Mouse (Mus musculus) limb, embryonic 10.5 days (tissue): ENCODE measurements around the gene Zfp410. TPM values are rescaled to one million over a fixed set of nuclear protein-coding genes. Genes with fewer than 3 reads are reported as not detected.

Experiments
- DNase-seq: peaks from one replicate; pipeline ENCODE4 v3.0.0-alpha.2; 2017; ENCODE audit warnings: low spot score
- H3K27ac ChIP-seq: fragments of 300-500 bp; sonication (generic); 2 replicates; pipeline ENCODE4 v1.5.1; 2016; ENCODE audit warnings: mild to moderate bottlenecking
- H3K27me3 ChIP-seq: fragments of 300-500 bp; sonication (generic); 2 replicates; pipeline ENCODE4 v1.6.1; 2016; ENCODE audit warnings: low read depth, mild to moderate bottlenecking; ENCODE audit not compliant: poor library complexity, severe bottlenecking
- H3K36me3 ChIP-seq: fragments of 300-500 bp; sonication (generic); 2 replicates; pipeline ENCODE4 v1.6.1; 2016; ENCODE audit warnings: mild to moderate bottlenecking, moderate library complexity
- H3K4me1 ChIP-seq: fragments of 300-500 bp; sonication (generic); 2 replicates; pipeline ENCODE4 v1.6.1; 2016
- H3K4me3 ChIP-seq: fragments of 300-500 bp; sonication (generic); 2 replicates; pipeline ENCODE4 v1.5.1; 2016; ENCODE audit warnings: mild to moderate bottlenecking, moderate library complexity
- H3K9me3 ChIP-seq: fragments of 300-500 bp; sonication (generic); replicated peaks from 2 replicates; pipeline ENCODE4 v1.6.1; 2016; ENCODE audit warnings: mild to moderate bottlenecking
- WGBS: fragments of 180-500 bp; shearing (Covaris S2); methylation state at CpG from one replicate; pipeline ENCODE4 v1.1.7; 2016; 5-methylcytosine and 5-hydroxymethylcytosine counted together
- polyA plus RNA-seq: library from polyadenylated mRNA; unstranded; fragments of >200 nt; fragmentation: Nextera tagmentation; extraction: Ambion mirVana; gene quantifications from 2 replicates; pipeline ENCODE4 v1.2.1, GENCODE M21; 2016

Gene Zfp410
- polyA plus RNA-seq: 106 and 137 TPM in 2 replicates

DNA sequence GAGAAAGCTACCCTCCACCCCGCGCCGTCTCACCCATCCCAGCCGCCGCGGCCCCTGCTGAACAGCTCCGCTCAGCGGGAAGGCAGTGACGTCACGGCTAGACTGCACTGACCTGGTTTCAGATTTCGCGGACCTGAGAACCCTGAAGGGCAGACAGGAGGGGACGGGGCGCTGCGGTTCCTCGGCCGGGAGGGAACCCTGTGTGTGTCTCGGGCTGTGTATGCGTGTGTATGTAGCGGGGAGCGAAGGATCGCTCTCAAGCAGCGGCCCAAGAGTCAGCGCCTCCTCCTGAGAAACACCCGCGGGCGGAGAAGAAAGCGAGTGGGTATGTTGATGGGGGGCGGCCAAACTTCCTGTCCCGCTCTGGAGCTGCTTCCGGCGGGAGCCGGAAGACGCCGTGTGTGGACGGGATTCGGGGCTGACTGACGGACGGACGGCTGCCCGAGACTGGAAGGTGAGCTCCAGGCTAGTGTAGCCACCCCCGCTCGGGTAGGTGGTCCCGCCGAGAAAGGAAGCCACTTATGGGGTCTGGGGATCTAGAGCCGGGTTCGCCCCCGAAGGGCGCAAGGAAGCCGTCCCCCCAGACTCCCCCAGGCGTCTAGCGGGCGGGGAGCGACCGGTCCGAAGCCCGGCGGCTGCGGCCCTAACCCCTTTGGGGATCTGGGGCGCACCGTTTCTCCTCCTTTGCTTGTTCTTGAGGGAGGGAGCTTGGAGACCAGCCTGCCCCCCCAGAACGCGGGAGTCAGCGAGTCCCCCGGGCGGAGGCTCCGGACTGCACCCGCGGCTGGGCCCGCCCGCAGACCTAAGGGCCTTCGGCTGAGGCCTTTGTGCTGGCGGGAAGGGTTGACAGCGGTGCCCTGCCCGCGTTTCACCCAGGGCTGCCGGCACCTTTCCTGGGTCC, at the start of gene Zfp410:
Gene Zfp410 (plus strand): TSS at position 132 of the 901 bp plus-strand sequence.
- H3K9me3 ChIP-seq: no peaks in the 10 kb centered on the region
- no peaks in the 10 kb centered on the region for H3K27me3 ChIP-seq
- DNase-seq: peak; percentile 93
- WGBS: under 1% methylated on average over 77 of the region's 77 CpGs
- H3K36me3 ChIP-seq: peaks cover 6% of the 10 kb centered on the region; the same call in 1 of the 2 replicates
- peak within 1 kb of the TSS; percentile 92 for H3K27ac ChIP-seq
- peak within 1 kb of the TSS; percentile 83 for H3K4me3 ChIP-seq
- peaks cover 21% of the 10 kb centered on the region for H3K4me1 ChIP-seq

DNA sequence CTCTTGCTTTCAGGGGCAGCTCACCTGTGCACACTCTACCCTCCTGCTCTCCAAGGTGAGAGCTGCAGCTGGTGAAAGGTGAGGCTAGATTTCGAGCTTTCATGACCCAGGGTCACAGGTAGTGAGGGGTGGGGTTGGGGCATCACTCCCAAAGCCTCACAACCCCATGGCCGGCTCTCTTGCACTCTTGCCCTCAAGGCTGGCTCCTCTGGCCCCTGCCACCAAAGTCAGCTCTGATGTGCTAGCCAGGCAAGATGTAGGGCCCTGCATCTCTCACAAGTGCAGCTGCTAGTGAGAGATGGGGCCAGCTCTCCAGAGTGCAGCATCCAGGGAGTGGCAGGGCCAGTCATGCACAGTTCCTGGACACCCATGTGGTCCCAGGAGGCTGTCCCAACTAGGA, 49.4 kb upstream of the Zfp410 start:
- Histone ChIP-seq H3K9me3 (no peaks in the 10 kb centered on the region), H3K36me3 (no peaks in the 10 kb centered on the region), H3K27me3 (no peaks in the 10 kb centered on the region), H3K4me1 (no peaks in the 10 kb centered on the region), H3K27ac (no peak overlapping the region), H3K4me3 (no peak overlapping the region)
- DNase-seq: no peak
- WGBS: 60% methylated on average over 2 of the region's 2 CpGs

DNA sequence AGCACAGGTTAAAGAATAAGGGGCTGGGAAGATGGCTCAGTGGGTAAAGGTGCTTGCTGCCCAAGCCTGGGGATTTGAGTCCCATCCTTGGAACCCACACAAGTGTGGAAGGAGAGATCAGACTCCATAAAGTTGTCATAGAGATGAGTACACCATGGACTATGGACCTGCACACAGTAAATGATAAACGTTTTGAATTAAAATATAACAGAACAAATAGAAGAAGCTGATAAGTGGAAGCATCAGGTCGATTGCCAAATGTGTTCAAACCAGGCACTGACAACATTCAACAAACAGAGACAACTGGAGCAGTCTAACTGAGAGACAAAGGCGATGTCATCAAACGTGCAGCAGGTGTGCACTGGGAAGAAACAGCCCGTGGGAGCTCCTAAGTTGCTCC, 43.3 kb upstream of the Zfp410 start:
- H3K4me3 ChIP-seq: no peak overlapping the region
- DNase-seq: no peak
- no peaks in the 10 kb centered on the region for H3K4me1 ChIP-seq
- H3K9me3 ChIP-seq: no peaks in the 10 kb centered on the region
- H3K27ac ChIP-seq: no peak overlapping the region
- 77% methylated on average over 5 of the region's 5 CpGs for WGBS
- H3K36me3 ChIP-seq: no peaks in the 10 kb centered on the region
- no peaks in the 10 kb centered on the region for H3K27me3 ChIP-seq

DNA sequence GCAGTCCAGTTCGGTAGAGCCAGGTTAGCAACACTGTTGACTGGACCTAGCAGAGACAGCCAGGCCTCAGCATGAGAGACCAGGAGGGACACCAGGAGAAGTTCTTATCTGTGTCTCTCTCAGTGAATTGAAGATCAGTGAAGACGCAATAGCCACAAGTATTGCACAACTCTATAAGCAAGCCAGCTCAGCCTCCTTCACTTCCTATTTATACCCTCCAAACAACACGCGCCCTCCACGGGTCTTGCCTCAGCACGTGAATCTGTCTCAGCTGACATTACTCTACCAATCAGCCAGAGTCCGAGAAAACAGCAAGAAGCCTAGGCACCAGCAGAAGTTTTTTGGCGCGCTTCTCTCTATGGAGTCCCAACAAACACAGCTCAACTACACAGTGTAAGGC, 41.4 kb upstream of the Zfp410 start:
- no peak for DNase-seq
- Histone ChIP-seq H3K27ac (no peak overlapping the region), H3K36me3 (no peaks in the 10 kb centered on the region), H3K9me3 (no peaks in the 10 kb centered on the region), H3K27me3 (no peaks in the 10 kb centered on the region), H3K4me3 (no peak overlapping the region), H3K4me1 (no peaks in the 10 kb centered on the region)
- 96% methylated on average over 9 of the region's 9 CpGs for WGBS

DNA sequence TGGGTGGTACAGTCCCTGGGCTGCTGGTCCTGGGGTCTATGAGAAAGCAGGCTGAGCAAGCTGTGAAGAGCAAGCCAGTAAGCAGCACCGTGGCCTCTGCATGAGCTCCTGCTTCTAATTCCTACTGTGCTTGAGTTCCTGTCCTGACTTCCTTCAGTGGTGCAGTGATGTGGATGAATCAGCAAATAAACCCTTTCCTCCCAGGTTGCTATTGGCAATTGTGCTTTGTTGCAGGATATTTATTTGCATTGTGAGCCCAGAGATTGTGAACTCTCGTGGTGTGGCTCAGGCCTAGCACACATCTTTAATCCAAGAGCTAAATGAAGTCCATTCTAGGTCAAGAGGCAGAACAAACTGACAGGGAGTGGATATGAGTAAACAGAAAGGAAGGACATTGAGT, 40.4 kb upstream of the Zfp410 start:
- Histone ChIP-seq H3K9me3 (no peaks in the 10 kb centered on the region), H3K4me3 (no peak overlapping the region), H3K27ac (no peak overlapping the region), H3K36me3 (no peaks in the 10 kb centered on the region), H3K4me1 (no peaks in the 10 kb centered on the region), H3K27me3 (no peaks in the 10 kb centered on the region)
- WGBS: 84% methylated on average over 2 of the region's 2 CpGs
- no peak for DNase-seq

DNA sequence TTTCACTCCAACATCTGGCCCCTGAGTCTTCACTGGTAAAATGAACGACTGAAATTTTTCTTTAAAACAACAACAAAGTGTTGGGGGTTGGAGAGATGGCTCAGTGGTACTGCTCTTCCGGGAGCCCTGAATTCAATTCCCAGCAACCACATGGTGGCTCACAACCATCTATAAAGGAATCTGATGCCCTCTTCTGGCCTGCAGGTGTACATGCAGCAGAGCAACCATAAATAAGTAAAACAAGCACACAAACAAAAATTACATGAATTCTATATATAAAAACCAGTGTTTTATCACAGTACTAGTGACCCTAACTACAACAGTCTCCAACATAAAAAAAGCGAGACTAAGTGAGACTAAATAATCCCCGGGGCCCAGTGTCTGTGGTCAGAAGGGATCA, 39.9 kb upstream of the Zfp410 start:
- Histone ChIP-seq H3K4me3 (no peak overlapping the region), H3K4me1 (no peaks in the 10 kb centered on the region), H3K27ac (no peak overlapping the region), H3K27me3 (no peaks in the 10 kb centered on the region), H3K9me3 (no peaks in the 10 kb centered on the region), H3K36me3 (no peaks in the 10 kb centered on the region)
- no peak for DNase-seq
- WGBS: 79% methylated on average over 4 of the region's 4 CpGs

DNA sequence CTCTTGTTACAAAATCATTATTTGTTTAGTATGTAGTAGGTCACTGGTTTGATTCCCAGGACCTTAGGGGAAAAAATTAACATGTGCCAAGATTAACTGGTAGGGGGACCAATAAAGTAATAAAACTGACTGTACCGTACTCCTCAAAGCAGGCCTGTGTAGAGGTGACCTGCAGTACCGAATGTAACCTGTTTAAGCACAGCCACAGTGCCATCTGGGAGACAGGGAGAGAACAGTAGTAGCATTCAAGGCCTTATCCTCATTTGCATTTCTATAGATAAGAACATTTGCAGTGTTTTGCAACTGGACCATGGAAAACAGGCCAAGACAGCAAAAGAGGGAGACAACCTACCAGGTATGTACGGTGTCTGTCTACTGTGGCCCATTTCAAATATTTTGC, 38.8 kb upstream of the Zfp410 start:
- Histone ChIP-seq H3K9me3 (no peaks in the 10 kb centered on the region), H3K27ac (no peak overlapping the region), H3K4me3 (no peak overlapping the region), H3K27me3 (no peaks in the 10 kb centered on the region), H3K36me3 (no peaks in the 10 kb centered on the region), H3K4me1 (no peaks in the 10 kb centered on the region)
- WGBS: 75% methylated on average over 3 of the region's 3 CpGs
- DNase-seq: no peak

DNA sequence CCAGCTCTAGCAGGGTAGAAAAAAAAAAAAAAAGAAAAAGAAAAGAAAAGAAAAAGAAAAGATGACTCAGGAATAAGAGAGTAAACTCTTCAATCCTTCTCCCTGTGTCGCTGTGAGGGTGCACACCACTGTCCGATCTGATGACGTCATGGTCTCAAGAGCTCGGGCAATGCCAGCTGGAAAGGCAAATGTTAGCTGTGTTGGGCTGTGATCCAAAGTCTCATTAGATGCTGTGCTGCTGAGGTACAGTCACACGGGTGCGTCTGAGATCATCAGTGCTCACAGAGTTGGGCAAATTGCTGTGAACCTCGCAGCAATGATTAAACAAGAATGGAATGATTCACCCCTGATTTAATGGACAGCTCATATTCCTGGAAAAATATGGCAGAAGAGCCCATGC, 37.8 kb upstream of the Zfp410 start:
- H3K4me3 ChIP-seq: no peak overlapping the region
- H3K4me1 ChIP-seq: no peaks in the 10 kb centered on the region
- 93% methylated on average over 7 of the region's 7 CpGs for WGBS
- no peaks in the 10 kb centered on the region for H3K36me3 ChIP-seq
- DNase-seq: no peak
- H3K9me3 ChIP-seq: no peaks in the 10 kb centered on the region
- no peak overlapping the region for H3K27ac ChIP-seq
- H3K27me3 ChIP-seq: no peaks in the 10 kb centered on the region

DNA sequence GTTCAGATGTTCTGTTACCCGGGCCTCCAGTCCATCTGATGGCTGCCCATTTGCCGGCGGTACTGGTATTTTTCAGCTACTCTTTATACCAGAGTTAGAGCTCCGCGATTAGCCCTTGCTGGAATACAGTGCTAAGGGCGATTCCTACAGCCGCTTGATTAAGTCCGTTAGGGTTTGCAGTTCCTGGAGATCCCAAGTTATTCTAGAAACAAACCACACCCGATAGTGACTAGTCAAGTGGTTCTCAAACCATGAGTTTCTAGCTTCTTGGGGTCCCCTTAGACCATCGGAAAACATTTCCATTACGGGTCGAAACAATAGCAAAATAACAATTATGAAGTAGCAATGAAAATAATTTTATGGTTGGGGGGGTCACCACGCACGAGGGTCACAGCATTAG, 32.3 kb upstream of the Zfp410 start:
- Histone ChIP-seq H3K4me1 (peaks cover 15% of the 10 kb centered on the region), H3K36me3 (no peaks in the 10 kb centered on the region), H3K9me3 (no peaks in the 10 kb centered on the region), H3K27ac (peak overlapping the region; percentile 85; the same call in 1 of the 2 replicates), H3K27me3 (no peaks in the 10 kb centered on the region), H3K4me3 (peak overlapping the region; percentile 62)
- 73% methylated on average over 14 of the region's 14 CpGs for WGBS
- no peak for DNase-seq

DNA sequence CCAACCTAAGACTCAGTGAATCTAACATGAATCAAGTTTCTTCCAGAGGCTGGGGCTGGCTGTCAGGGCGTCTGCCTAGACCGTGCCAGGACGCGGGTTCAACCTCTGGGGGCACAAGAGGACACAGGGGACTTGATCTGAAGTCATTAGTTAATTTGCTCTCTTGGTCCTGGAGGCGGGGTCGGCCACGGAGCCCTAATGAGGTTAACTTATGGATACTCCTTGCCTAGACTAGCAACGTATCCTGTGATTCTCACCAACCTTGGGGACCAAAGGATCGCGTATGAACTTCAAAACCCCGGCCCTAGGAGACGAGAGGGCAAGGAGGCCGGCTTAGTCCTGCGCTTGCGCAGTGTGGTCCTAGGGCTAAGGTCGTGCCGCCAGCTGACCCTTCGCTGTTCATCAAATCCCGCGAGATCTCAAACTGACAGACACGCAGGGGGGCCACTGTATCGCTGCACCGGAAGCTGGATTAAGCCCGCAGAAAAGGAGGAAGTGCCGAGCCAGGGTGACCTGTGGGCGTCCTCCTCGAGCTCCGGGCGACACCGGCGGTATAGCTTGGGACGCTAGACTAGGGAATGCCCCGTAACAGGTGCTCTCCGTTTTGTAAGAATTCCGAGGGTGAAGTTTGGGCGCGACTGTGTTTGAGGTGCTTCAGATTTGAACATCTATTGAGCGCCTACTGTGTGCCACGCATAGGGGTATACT, 31.6 kb upstream of the Zfp410 start, which contains the start of gene Ptgr2:
Gene Ptgr2 (plus strand): TSS at position 348 of the 708 bp plus-strand sequence.
- Histone ChIP-seq H3K27ac (peak within 1 kb of the TSS; percentile 85), H3K27me3 (no peaks in the 10 kb centered on the region), H3K4me3 (peak within 1 kb of the TSS; percentile 62), H3K4me1 (peaks cover 15% of the 10 kb centered on the region), H3K9me3 (no peaks in the 10 kb centered on the region), H3K36me3 (no peaks in the 10 kb centered on the region)
- DNase-seq: peak; percentile 93
- under 1% methylated on average over 39 of the region's 39 CpGs for WGBS

DNA sequence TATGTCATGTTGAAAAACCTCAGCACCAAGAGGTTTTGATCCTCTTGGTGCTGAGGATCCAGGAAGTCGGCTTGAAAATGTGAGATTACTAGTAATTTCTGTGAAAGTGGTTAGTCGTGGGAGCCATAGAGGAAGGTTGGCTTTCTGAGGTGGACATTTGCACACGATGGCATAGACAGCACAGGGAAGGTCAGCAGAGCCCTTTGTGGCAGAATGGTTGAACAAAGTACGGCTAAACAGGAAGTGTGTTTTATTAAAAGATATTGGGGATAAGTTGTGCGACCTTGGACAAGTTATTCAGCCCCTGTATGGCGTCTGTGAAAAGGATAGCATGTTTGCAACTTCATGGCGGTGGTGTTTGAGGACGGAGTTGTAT, 31.1 kb upstream of the Zfp410 start:
- peak overlapping the region; percentile 62 for H3K4me3 ChIP-seq
- H3K4me1 ChIP-seq: peaks cover 15% of the 10 kb centered on the region
- H3K36me3 ChIP-seq: no peaks in the 10 kb centered on the region
- no peaks in the 10 kb centered on the region for H3K27me3 ChIP-seq
- 45% methylated on average over 8 of the region's 8 CpGs for WGBS
- no peaks in the 10 kb centered on the region for H3K9me3 ChIP-seq
- H3K27ac ChIP-seq: peak overlapping the region; percentile 85
- DNase-seq: no peak

DNA sequence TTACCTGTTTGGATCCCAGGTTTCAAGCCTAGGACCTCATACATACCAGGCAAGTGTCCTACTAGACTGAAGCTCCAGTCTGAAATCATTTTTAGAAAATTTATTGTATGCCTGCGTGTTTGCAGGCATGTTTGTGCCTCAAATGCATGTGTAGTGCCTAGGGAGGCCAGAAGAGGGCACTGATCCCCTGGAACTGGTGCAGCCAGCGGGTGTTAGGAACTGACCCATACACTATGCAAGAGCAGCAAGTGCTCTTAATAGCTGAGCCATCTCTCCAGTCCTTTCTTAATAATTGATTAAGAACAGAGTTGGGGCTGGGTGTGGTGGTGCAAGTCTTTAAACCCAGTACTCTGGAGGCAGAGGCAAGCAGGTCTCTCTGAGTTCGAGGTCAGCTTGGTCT, 28.2 kb upstream of the Zfp410 start:
- Histone ChIP-seq H3K36me3 (peaks cover 8% of the 10 kb centered on the region), H3K4me1 (peaks cover 15% of the 10 kb centered on the region), H3K4me3 (no peak overlapping the region), H3K27me3 (no peaks in the 10 kb centered on the region), H3K9me3 (no peaks in the 10 kb centered on the region), H3K27ac (no peak overlapping the region)
- 63% methylated on average over 3 of the region's 3 CpGs for WGBS
- peak; percentile 44 for DNase-seq

DNA sequence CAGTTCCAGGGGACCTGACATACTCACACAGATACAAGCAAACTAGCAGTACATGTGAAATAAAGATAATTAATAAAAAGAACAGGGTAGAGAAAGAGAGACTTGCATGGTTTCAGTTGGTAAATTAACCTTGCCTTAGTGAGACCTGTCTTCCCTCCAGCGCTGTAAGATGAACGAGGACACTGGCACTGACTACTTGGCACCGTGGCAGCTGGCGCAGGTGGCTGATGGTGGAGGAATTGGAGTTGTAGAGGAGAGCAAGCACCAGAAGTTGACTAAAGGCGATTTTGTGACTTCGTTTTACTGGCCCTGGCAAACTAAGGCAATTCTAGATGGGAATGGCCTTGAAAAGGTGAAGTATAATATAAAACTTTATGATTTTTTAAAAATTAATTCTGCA, 18.8 kb upstream of the Zfp410 start:
- H3K27ac ChIP-seq: no peak overlapping the region
- H3K9me3 ChIP-seq: no peaks in the 10 kb centered on the region
- no peaks in the 10 kb centered on the region for H3K27me3 ChIP-seq
- peaks cover 32% of the 10 kb centered on the region for H3K36me3 ChIP-seq
- no peak overlapping the region for H3K4me3 ChIP-seq
- H3K4me1 ChIP-seq: no peaks in the 10 kb centered on the region
- DNase-seq: no peak
- WGBS: 95% methylated on average over 6 of the region's 6 CpGs
